Mouse (Mus musculus): ENCODE measurements around the gene Kif19a. TPM values are rescaled to one million over a fixed set of nuclear protein-coding genes. Genes with fewer than 3 reads are reported as not detected.

Gene Kif19a
- polyA plus RNA-seq, 1 experiment from 2014 or later, result 0.83 TPM

DNA sequence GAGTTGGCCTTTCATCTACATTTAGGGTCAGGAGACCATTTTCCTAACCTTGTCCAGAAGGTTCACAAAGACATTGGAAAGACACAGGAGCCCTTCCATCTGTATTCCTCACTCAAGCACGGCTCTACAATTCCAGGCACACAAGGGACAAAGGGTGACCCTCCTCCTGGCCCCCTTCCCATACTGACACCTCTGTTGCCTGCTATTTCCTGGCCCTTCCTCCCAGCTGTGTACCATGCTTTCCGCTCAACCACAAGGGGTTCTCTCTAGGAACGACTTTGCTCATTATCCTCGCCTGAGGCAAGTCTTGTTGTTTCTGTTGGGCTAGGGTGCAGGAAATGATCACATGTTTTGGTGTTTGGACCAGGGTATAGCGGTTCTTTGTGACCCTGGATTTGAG is 36.9 kb upstream of the Kif19a start:
- Histone ChIP-seq H3K4me1 (replicated peaks; ENCODE audit: control insufficient read depth, insufficient read depth, low read length) (no peaks in the 10 kb centered on the region), H3K4me3 (ENCODE audit: low read depth, low read length) (no peak overlapping the region), H3K9me3 (ENCODE audit: control insufficient read depth, low read length) (no peaks in the 10 kb centered on the region), H3K27ac (ENCODE audit: low read depth, low read length) (no peak overlapping the region), H3K36me3 (ENCODE audit: control insufficient read depth, insufficient read depth, low read length) (no peaks in the 10 kb centered on the region), H3K27me3 (ENCODE audit: control insufficient read depth, insufficient read depth, low read length) (no peaks in the 10 kb centered on the region), H3K4me2 (ENCODE audit: low read depth, low read length, severe bottlenecking) (no peak overlapping the region), H3K9ac (ENCODE audit: low read length) (no peak overlapping the region)
- DNase-seq (ENCODE audit: low spot score), result no peak
- ATAC-seq (replicated peaks; ENCODE audit: low FRiP score), result no peak
- WGBS, result 56% methylated on average over 5 of the region's 5 CpGs

DNA sequence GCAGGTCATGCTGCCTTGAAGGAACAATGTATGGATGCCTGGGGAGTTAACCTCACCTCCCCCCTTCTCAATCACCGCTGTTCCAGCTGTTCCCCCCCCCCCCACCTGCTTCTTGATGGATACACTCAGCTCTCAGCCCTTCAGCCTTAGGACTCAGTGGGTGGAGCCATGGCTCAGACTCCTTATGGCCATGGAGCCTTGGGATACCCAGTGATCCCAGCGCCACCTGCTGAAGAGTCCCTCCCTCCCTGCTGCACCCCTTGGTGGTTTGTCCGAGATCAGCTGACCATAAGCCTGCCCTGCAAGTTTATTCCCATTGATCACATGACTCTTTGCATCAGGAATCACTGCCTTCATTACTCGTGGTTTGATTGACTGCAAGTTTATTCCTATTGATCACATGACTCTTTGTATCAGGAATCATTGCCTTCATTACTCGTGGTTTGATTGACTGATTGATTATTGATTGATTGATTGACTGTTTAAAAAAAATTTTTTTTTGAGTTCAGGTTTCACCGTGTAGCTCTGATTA is 35.3 kb upstream of the Kif19a start:
- DNase-seq (ENCODE audit: low spot score) (no peak), ATAC-seq (replicated peaks; ENCODE audit: low FRiP score) (no peak)
- H3K27ac ChIP-seq (ENCODE audit: low read depth, low read length), result no peak overlapping the region
- H3K4me3 ChIP-seq (ENCODE audit: low read depth, low read length), result no peak overlapping the region
- no peaks in the 10 kb centered on the region for H3K27me3 ChIP-seq (ENCODE audit: control insufficient read depth, insufficient read depth, low read length)
- no peaks in the 10 kb centered on the region for H3K9me3 ChIP-seq (ENCODE audit: control insufficient read depth, low read length)
- no peak overlapping the region for H3K9ac ChIP-seq (ENCODE audit: low read length)
- H3K4me1 ChIP-seq (replicated peaks; ENCODE audit: control insufficient read depth, insufficient read depth, low read length), result no peaks in the 10 kb centered on the region
- no peak overlapping the region for H3K4me2 ChIP-seq (ENCODE audit: low read depth, low read length, severe bottlenecking)
- no peaks in the 10 kb centered on the region for H3K36me3 ChIP-seq (ENCODE audit: control insufficient read depth, insufficient read depth, low read length)
- 56% methylated on average over 6 of the region's 6 CpGs for WGBS

DNA sequence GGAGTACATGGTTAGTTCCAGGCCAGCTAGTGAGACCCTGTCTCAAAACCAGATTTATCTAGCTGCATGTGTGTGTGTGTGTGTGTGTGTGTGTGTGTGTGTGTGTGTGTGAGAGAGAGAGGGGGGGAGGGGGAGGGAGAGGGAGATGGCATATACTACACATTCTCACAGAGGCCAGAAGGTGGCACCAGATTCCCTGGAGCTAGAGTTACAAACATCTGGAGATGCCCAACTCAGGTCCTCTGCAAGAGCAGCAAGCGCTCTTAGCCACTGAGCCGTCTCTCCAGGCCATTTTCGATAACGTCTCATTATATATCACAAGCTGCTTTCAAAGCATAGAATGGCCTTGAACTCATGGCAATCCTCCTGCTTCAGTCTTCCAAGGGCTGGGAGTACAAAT is 33.5 kb upstream of the Kif19a start:
- H3K9ac ChIP-seq (ENCODE audit: low read length), result no peak overlapping the region
- no peak overlapping the region for H3K4me2 ChIP-seq (ENCODE audit: low read depth, low read length, severe bottlenecking)
- H3K4me3 ChIP-seq (ENCODE audit: low read depth, low read length), result no peak overlapping the region
- no peak overlapping the region for H3K27ac ChIP-seq (ENCODE audit: low read depth, low read length)
- H3K27me3 ChIP-seq (ENCODE audit: control insufficient read depth, insufficient read depth, low read length), result no peaks in the 10 kb centered on the region
- no peak for ATAC-seq (replicated peaks; ENCODE audit: low FRiP score)
- H3K4me1 ChIP-seq (replicated peaks; ENCODE audit: control insufficient read depth, insufficient read depth, low read length), result no peaks in the 10 kb centered on the region
- WGBS, result 81% methylated on average over 4 of the region's 4 CpGs
- H3K36me3 ChIP-seq (ENCODE audit: control insufficient read depth, insufficient read depth, low read length), result no peaks in the 10 kb centered on the region
- H3K9me3 ChIP-seq (ENCODE audit: control insufficient read depth, low read length), result no peaks in the 10 kb centered on the region
- DNase-seq (ENCODE audit: low spot score), result no peak

DNA sequence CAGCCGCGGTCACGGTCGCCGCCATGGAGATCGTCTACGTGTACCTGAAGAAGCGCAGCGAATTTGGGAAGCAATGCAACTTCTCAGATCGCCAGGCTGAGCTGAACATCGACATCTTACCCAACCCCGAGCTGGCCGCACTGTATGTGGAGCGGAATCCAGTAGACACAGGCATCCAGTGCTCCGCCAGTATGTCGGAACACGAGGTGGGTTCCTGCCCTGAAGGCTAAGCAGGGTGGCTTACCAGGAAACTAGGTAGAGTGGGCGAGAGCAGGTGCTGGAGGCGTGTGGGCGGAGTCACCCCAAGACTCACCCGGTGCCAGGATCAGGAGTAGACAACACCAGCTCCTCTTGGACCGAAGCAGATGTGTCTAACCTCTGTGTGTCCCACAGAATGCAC is 32.3 kb upstream of the Kif19a start:
- Histone ChIP-seq H3K4me3 (ENCODE audit: low read depth, low read length) (no peak overlapping the region), H3K36me3 (ENCODE audit: control insufficient read depth, insufficient read depth, low read length) (no peaks in the 10 kb centered on the region), H3K27me3 (ENCODE audit: control insufficient read depth, insufficient read depth, low read length) (no peaks in the 10 kb centered on the region), H3K4me1 (replicated peaks; ENCODE audit: control insufficient read depth, insufficient read depth, low read length) (no peaks in the 10 kb centered on the region; the same call in 1 of the 2 replicates), H3K27ac (ENCODE audit: low read depth, low read length) (no peak overlapping the region), H3K9ac (ENCODE audit: low read length) (no peak overlapping the region), H3K9me3 (ENCODE audit: control insufficient read depth, low read length) (no peaks in the 10 kb centered on the region), H3K4me2 (ENCODE audit: low read depth, low read length, severe bottlenecking) (no peak overlapping the region)
- ATAC-seq (replicated peaks; ENCODE audit: low FRiP score) (no peak), DNase-seq (ENCODE audit: low spot score) (no peak)
- 80% methylated on average over 22 of the region's 22 CpGs for WGBS

DNA sequence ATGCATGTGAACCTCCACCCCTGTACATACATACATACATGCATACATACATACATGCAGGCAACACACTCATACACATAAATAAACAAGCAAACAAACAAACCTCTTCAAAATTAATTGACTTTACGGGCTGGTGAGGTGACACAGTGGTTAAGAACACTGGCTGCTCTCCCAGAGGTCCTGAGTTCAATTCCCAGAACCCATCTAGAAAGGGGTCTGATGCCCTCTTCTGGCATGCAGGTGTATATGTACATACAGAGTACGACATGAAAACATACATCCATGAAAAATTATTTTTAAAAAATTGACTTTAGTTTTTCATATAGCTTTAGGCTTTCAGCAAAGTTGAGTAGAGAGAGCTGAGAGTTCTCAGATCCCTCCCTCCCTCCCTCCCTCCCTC is 29.1 kb upstream of the Kif19a start:
- Histone ChIP-seq H3K9me3 (ENCODE audit: control insufficient read depth, low read length) (no peaks in the 10 kb centered on the region), H3K4me1 (replicated peaks; ENCODE audit: control insufficient read depth, insufficient read depth, low read length) (no peaks in the 10 kb centered on the region; the same call in 1 of the 2 replicates), H3K36me3 (ENCODE audit: control insufficient read depth, insufficient read depth, low read length) (no peaks in the 10 kb centered on the region), H3K9ac (ENCODE audit: low read length) (no peak overlapping the region), H3K27ac (ENCODE audit: low read depth, low read length) (no peak overlapping the region), H3K4me2 (ENCODE audit: low read depth, low read length, severe bottlenecking) (no peak overlapping the region), H3K27me3 (ENCODE audit: control insufficient read depth, insufficient read depth, low read length) (no peaks in the 10 kb centered on the region), H3K4me3 (ENCODE audit: low read depth, low read length) (no peak overlapping the region)
- 80% methylated on average over 2 of the region's 2 CpGs for WGBS
- ATAC-seq (replicated peaks; ENCODE audit: low FRiP score), result no peak
- no peak for DNase-seq (ENCODE audit: low spot score)

DNA sequence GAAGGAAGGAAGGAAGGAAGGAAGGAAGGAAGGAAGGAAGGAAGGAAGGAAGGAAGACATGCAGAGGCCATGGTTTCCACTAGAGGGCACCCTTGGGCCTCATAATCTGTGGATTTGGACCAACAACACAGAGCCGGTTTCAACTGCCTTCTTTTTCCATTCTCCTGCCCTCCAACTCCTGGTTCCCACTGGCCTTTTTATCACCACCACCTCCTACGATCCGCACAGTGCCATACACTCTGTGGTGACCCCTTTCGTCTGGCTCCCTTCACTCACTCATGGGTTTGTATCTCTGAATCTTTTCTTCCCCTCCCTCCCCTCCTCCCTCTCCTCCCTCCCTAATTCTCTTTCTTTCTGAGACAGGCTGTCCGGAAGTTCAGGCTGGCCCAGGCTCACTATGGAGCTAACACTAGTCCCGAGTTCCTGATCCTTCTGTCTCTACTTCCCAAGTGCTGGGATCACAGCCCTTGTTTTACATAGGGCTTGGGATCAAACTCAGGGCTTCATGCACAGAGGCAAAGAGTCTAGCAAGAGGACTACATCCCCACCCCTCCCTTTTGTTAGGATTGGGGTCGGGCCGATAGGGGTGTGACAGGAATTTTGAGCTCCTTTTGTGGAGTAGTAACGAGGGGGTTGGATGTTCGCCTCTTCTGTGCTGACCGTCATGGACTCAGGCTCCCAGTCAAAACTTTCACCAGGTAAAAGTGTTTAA is 28.1 kb upstream of the Kif19a start:
- ATAC-seq (replicated peaks; ENCODE audit: low FRiP score) (0 out of 2 replicates have a peak, but pooled peaks have one; percentile 53), DNase-seq (ENCODE audit: low spot score) (peak; percentile 71)
- no peaks in the 10 kb centered on the region for H3K9me3 ChIP-seq (ENCODE audit: control insufficient read depth, low read length)
- H3K9ac ChIP-seq (ENCODE audit: low read length), result peak overlapping the region; percentile 0; the same call in 1 of the 2 replicates
- no peak overlapping the region for H3K4me3 ChIP-seq (ENCODE audit: low read depth, low read length)
- H3K27ac ChIP-seq (ENCODE audit: low read depth, low read length), result no peak overlapping the region
- 18% methylated on average over 11 of the region's 11 CpGs for WGBS
- peaks cover 5% of the 10 kb centered on the region; the same call in 1 of the 2 replicates for H3K4me1 ChIP-seq (replicated peaks; ENCODE audit: control insufficient read depth, insufficient read depth, low read length)
- no peaks in the 10 kb centered on the region for H3K36me3 ChIP-seq (ENCODE audit: control insufficient read depth, insufficient read depth, low read length)
- no peaks in the 10 kb centered on the region for H3K27me3 ChIP-seq (ENCODE audit: control insufficient read depth, insufficient read depth, low read length)
- no peak overlapping the region for H3K4me2 ChIP-seq (ENCODE audit: low read depth, low read length, severe bottlenecking)

DNA sequence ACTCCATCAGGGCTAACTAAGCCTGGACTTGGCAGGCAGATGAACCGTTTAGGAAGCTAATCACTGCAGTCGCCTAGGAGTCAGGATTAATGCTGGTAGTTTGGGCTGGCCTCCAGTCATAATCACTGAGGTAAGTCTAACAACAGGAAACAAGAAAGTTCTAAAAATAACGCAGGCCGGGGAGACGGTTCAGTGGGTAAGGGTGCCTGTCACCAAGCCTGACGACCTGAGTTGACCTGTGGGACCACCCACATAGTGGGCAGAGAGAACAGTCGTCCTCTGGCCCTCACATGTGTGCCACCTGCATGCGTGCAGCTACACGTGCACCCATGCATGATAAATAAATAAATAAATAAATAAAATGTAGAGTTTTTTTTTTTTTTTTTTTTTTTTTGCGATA is 24.6 kb upstream of the Kif19a start:
- no peak overlapping the region for H3K4me2 ChIP-seq (ENCODE audit: low read depth, low read length, severe bottlenecking)
- 44% methylated on average over 10 of the region's 10 CpGs for WGBS
- H3K4me1 ChIP-seq (replicated peaks; ENCODE audit: control insufficient read depth, insufficient read depth, low read length), result peaks cover 8% of the 10 kb centered on the region; the same call in 1 of the 2 replicates
- DNase-seq (ENCODE audit: low spot score) (no peak), ATAC-seq (replicated peaks; ENCODE audit: low FRiP score) (no peak)
- H3K9me3 ChIP-seq (ENCODE audit: control insufficient read depth, low read length), result no peaks in the 10 kb centered on the region
- no peak overlapping the region for H3K4me3 ChIP-seq (ENCODE audit: low read depth, low read length)
- H3K36me3 ChIP-seq (ENCODE audit: control insufficient read depth, insufficient read depth, low read length), result no peaks in the 10 kb centered on the region
- H3K9ac ChIP-seq (ENCODE audit: low read length), result no peak overlapping the region
- H3K27me3 ChIP-seq (ENCODE audit: control insufficient read depth, insufficient read depth, low read length), result no peaks in the 10 kb centered on the region
- H3K27ac ChIP-seq (ENCODE audit: low read depth, low read length), result no peak overlapping the region

DNA sequence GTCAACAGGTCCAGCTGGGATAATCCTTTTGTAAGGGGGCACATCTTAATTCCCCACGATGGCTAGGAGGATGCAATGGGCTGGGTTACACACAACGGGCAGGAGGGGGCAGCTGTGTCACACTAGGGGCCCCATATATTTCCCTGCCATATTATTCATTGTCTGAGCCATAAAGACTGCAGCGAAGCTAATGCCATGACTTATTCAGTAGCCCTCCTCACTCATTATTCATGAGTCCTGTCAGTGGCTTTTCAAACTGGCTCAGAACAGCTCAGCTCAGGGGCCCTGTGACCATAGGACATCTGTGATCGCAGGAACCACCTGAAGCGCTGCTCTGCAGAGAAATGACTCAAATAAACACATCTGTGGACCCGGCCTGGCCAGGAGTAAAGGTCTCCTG is 23.7 kb upstream of the Kif19a start:
- Histone ChIP-seq H3K9ac (ENCODE audit: low read length) (no peak overlapping the region), H3K4me1 (replicated peaks; ENCODE audit: control insufficient read depth, insufficient read depth, low read length) (peaks cover 8% of the 10 kb centered on the region; the same call in 1 of the 2 replicates), H3K27ac (ENCODE audit: low read depth, low read length) (no peak overlapping the region; the same call in 1 of the 2 replicates), H3K27me3 (ENCODE audit: control insufficient read depth, insufficient read depth, low read length) (no peaks in the 10 kb centered on the region), H3K4me3 (ENCODE audit: low read depth, low read length) (no peak overlapping the region), H3K36me3 (ENCODE audit: control insufficient read depth, insufficient read depth, low read length) (no peaks in the 10 kb centered on the region), H3K9me3 (ENCODE audit: control insufficient read depth, low read length) (no peaks in the 10 kb centered on the region), H3K4me2 (ENCODE audit: low read depth, low read length, severe bottlenecking) (no peak overlapping the region)
- ATAC-seq (replicated peaks; ENCODE audit: low FRiP score) (0 out of 2 replicates have a peak, but pooled peaks have one; percentile 34), DNase-seq (ENCODE audit: low spot score) (no peak)
- WGBS, result 30% methylated on average over 6 of the region's 6 CpGs

DNA sequence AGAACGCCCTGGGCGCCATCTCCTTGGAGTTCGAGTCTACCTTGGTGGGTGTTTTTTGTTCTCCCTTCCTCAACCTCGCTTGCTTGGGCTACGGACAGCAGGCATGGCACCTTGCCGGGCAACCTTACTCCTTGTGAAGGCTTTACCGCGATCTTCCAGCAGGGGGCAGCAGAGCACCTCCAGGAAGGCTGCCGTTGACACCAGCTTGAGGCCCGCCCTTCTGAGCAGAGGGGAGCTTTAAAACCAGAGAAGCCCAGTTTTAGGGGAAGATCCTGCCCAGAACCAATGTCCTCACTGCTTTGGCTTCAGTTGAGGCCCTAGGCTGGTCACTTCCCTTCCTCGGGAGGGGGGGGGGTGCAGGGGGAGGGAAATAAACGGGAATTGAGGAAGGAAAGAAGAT is 20.1 kb upstream of the Kif19a start:
- 2% methylated on average over 12 of the region's 12 CpGs for WGBS
- DNase-seq (ENCODE audit: low spot score) (peak; percentile 97), ATAC-seq (replicated peaks; ENCODE audit: low FRiP score) (peak; percentile 69)
- Histone ChIP-seq H3K4me2 (ENCODE audit: low read depth, low read length, severe bottlenecking) (peak overlapping the region; percentile 31; the same call in 1 of the 2 replicates), H3K4me1 (replicated peaks; ENCODE audit: control insufficient read depth, insufficient read depth, low read length) (peaks cover 8% of the 10 kb centered on the region; the same call in 1 of the 2 replicates), H3K36me3 (ENCODE audit: control insufficient read depth, insufficient read depth, low read length) (no peaks in the 10 kb centered on the region), H3K27ac (ENCODE audit: low read depth, low read length) (no peak overlapping the region), H3K9ac (ENCODE audit: low read length) (peak overlapping the region; percentile 47), H3K4me3 (ENCODE audit: low read depth, low read length) (no peak overlapping the region), H3K9me3 (ENCODE audit: control insufficient read depth, low read length) (no peaks in the 10 kb centered on the region), H3K27me3 (ENCODE audit: control insufficient read depth, insufficient read depth, low read length) (no peaks in the 10 kb centered on the region)
